Mouse (Mus musculus) lung, postnatal 25 days (tissue): ENCODE measurements around the gene Gm5269.

Experiments
- DNase-seq: peaks from one replicate; pipeline ENCODE4 v3.0.0; 2022; ENCODE audit warnings: low spot score

Gm5269 gene

GRCm38 (mm10) chr1:45877463-45877862, 12.6 kb downstream of the Gm5269 start:
- no peak for DNase-seq

DNA sequence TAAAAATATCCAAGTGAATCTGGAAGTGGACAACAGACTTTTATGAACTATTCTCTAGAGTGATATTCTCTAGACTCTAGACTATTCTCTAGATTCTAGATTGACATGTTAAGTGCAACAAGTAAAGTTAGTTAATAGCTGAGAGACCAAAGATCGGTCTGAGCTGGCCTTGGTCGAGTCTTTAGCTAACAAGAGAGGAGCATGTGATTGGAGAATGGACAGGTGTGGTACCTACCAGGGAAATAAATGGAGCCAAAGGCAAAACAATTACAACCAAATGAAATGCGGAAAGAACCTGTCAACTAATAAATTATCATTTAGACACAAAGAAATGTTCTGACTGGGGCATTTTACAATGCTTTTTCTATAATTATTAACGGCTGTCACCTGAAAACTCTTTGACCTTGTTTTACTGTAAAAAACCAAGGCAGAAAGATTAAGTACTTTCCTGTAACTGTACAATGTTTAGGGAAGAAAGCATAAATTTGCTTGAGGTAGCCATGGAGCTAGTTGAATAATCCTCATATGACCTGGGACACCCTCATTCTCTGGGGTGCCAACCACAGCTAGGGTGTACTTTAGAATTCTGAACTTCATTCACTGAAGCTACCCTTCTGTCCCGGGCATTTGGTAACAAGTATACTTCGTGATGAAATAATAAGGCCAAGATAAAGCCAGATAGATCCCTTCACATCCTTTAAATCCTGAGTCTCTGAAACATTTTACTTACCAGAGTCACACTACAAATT, 13.4 kb downstream of the Gm5269 start:
- DNase-seq = no peak

DNA sequence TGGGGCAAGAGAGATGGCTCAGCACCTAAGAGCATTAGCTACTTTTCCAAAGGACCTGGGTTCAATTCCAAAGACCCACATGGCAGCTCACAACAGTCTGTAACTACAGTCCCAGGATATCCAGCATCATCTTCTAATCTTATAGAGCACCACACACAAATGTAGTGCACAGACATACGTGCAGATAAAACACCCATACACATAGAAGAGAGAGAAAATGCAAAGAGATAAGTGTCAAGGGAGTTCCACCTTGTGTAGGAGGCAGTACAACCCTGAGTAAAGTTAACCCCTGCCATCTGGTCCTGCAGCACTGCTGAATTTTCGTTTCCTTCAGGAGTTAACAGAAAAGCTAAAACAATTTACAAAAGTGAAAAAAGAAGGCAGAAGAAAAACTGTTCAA, 14.4 kb downstream of the Gm5269 start:
- DNase-seq = no peak

DNA sequence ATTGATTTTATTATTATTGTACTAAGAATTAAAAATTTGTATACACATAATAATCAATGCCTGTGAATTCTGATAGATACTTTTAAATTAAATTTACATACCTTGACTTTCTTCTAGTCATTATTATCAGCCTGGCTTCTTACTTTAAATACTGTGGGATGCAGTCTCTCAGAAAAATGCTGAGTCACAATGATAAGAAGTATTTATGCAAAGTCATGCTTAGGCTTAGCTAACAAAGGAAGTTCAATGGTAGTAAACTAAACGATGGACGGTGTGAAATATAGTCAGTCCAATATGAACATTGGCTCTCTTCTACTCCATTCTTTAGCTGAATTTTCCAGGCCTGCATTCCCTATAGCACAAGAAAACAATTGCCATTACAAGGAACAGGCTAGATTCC, 16.8 kb downstream of the Gm5269 start:
- no peak for DNase-seq

GRCm38 (mm10) chr1:45868479-45869137, 21.5 kb downstream of the Gm5269 start:
- DNase-seq = no peak

DNA sequence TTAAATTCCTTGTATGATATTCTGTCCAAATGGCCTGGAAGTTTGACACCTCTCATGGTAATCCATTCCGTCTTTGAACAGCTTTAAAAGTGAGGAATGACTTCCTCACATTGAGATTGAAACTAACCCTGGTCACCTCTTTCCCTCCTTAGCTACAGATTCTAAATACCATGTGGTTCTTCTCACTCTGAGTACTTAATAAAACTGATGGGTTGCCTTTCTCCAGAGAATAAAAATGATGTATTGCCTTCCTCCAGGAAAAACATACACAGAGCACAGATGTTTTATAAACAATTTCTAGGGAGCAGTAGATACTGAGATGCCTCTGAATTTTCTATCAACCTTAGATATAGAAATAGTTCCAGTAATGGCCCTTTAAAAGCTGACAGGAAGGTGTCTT, 22.0 kb downstream of the Gm5269 start:
- DNase-seq = no peak

- DNase-seq = peak; percentile 42
Observed at GRCm38 (mm10) chr1:45866288-45867018, 23.6 kb downstream of the Gm5269 start.

DNA sequence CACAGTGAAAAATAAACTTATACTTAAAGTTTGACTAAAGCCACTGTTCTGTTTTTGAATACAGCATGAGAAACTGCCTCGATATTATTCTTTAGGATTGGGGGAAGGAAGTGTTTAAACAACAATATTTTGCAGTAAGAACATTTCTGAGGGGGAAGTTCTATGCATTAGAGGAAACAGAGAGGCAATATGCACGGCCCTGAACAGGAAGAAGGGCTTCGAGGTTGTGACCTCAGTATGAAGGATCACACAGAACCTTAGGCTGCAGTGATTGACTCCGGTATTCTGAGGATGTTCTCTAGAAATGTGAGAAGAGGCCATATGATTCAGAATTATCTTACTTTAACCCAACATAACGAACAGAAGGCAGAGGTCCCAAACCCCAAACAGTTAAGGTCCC, 24.3 kb downstream of the Gm5269 start:
- DNase-seq = no peak

- no peak for DNase-seq
Observed at GRCm38 (mm10) chr1:45865316-45865715, 24.8 kb downstream of the Gm5269 start.

DNA sequence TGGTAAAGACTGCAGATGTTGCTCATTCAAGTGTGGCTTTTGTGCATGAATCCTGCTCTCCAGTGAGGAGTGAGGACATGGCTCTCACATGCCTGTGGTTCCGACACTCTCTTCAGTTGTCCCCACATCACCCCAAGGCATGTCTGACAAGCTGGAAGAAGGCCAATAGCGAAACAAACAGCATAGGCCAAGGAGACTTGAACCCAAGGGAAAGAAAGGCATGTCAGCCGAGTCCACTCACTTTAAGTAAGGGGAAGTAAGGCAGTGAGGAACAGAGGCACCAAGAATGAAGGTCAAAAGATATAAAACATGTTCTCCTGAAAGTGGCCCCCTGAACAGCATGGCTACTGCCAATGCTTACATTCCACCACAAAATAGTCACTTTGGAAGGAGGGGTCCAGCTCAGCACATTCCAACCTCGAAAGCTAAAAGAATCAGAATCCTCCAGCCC, 25.5 kb downstream of the Gm5269 start:
- peak; percentile 15 for DNase-seq

GRCm38 (mm10) chr1:45863641-45864040, 26.4 kb downstream of the Gm5269 start:
- DNase-seq = no peak

DNA sequence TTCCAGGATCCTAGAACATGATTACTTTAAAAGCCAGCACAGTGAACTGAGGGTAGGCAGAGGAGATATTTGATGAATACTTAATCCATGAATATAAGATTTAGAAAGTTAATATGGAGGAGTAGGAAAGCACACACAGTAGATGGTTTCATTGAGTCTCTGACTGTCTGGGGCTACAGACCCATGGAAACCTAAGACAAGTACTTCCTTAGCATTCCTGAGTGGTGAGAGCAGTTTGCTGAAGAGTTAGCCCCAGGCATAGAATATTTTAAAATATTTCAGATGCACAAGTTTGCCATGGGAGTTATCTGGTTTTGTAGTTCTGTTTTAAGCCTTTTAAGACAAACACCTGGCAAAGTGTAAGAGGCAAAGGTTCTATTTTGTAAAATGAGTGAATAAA, 28.9 kb downstream of the Gm5269 start:
- no peak for DNase-seq

DNA sequence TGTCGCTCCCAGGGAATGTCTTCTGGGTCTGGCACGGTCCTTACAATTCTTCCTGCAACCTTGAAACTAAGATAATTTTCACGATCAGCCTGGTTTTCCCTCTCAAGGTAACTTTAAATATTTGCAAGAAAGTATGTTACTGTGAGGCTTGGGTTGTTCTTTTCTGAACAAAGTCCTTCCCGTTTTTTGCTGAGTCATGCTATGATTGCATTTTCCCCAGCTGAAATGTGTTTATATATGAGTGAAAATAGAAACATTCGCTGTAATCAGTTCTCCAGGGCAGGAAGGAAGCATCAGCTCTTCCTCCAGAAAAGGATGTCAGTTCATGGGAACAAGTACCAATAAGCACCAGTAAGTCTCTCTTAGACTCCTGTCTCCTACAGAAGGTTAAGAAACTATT, 29.7 kb downstream of the Gm5269 start:
- DNase-seq = peak; percentile 37

DNA sequence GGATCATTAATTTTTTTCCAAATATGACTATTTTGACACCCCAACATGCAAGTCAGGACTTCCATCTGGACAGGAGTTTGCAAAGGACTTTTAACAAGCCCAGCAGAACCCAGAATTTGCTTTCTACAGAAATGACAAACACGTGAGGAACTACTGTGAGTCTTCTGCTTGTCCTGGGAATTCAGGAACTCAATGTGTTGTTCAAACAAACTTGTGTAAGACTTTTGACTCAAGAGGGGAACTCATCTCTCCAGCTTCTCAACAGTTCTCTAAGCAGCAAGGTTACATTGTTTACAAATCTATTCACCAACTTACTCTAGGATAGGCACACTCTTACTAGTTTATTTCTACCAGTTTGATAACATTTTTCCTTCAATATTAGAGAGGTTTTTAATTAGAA, 32.0 kb downstream of the Gm5269 start:
- DNase-seq = no peak

DNA sequence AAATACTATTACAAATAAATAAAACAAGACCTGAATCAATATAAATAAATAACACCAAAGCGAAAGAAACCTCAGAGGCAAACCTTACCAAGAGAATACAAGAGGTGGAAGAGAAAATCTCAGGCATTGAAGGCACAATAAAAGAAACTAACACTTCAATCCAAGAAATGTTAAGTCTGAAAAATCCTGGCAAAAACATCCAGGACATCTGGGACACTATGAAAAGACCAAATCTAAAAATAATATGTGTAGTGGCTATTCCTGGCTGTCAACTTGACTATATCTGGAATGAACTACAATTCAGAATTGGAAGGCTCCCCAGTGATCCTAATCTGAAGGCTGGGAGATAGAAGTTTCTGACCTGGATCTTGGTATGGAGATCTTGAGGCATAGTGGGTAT, 44.6 kb downstream of the Gm5269 start:
- no peak for DNase-seq
